Mouse (Mus musculus): ENCODE measurements at regions not wholly inside any gene's neighbourhood (a gene's known extent, or its start where the extent isn't known, plus 50 kb on each side); places are given as distances from the start of the nearest gene placed in this dataset.

DNA sequence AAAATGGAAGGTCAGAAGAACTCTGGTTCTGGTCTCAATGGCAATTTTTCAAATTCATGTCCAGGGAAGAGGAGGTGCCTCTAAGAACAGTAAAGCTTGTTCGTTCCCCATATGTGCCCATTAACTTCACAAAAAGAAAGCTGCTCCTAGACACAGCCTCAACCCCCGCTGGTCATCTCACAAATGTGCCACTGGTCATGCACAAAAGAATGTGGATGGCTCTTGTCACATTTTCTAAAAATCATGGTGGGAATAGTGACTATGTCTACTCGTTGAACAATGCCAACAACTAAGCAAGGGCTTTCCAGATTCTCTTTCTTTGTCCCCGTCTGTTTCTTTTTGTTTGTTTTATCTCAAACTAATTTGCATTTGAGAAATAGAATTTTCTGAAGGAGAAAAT is 510.3 kb upstream of the Mms22l start:
- DNase-seq (ENCODE audit: low spot score in 2 of 2) = no peak
- Histone ChIP-seq H3K4me3 (no peak overlapping the region), H3K27ac (no peak overlapping the region)
- TF ChIP-seq CTCF (conservative IDR thresholded peaks at IDR 0.05) = no peak

DNA sequence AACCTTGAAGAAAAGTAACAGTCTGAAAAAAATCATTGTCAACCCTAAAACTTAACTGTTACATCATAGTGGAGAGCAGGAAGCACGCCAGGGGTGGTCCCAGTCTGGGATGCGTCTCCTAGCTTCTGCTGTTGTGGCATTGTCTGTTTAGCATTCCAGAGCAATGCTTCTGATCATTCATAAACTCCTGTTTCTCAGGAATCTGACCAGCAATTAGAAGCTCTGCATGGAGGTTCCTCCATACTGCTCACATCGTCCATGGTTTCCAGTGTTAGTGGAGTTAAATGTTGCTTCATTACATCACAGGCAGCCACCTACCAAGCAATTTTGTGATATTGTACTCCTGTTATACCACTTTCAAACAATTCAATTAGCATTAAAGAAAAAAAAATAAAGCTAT is 502.4 kb upstream of the Mms22l start:
- DNase-seq (ENCODE audit: low spot score in 2 of 2) = no peak
- no peak for TF ChIP-seq CTCF (conservative IDR thresholded peaks at IDR 0.05)
- Histone ChIP-seq H3K4me3 (no peak overlapping the region), H3K27ac (no peak overlapping the region)

- Histone ChIP-seq H3K27ac (no peak overlapping the region), H3K4me3 (no peak overlapping the region)
- no peak for TF ChIP-seq CTCF (conservative IDR thresholded peaks at IDR 0.05)
- DNase-seq (ENCODE audit: low spot score in 2 of 2) = no peak
Observed at GRCm38 (mm10) chr4:23994261-23994965, 501.8 kb upstream of the Mms22l start.

GRCm38 (mm10) chr4:24006257-24006955 is 489.8 kb upstream of the Mms22l start:
- no peak for DNase-seq (ENCODE audit: low spot score in 2 of 2)
- no peak overlapping the region for H3K4me3 ChIP-seq
- no peak overlapping the region for H3K27ac ChIP-seq
- no peak for TF ChIP-seq CTCF (conservative IDR thresholded peaks at IDR 0.05)

DNA sequence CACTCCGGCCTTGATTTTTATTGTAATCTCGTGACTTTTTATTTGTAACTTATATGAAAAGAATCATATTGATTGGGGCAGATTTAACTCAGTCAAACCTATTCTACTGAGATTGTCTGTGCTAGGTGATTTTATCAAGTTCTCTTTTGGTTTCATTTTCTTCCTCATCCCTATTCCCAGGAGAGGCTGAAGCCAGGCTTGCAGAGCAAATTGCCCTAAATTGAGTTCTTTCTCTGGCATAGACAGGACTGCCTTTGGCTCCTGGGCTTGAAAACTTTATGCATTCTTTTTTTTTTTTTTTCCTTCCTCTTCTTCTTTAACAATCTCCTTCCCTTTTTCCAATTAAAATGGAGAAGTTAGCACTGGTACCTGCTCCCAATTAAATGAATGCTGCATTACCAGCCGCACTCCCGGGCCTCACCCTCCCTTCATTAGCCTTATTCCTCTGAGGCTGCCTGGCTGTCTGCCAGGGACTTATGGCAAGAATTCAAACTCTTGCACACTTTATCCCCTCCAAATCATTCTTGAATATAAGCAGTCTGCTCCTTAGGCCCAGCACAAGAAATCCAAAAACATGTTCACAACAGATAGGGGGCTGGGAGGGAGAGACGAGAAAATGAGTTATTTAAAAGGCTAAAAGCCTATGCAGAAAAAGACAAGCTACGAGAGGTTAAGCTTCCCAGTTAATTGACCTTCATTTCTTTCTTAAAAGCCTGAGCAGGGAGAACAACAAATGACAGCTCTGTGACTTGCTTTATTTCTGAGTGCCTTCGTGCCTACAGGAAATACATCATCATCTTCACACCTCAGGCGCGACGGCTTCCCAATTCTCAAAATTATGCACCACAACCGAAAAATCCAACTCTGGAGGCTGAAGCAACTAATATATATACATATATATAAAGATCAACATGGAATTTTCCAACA is 476.8 kb upstream of the Mms22l start:
- Histone ChIP-seq H3K27ac (no peak overlapping the region; the same call in 1 of the 2 replicates), H3K4me3 (peak overlapping the region; percentile 38; the same call in 1 of the 2 replicates)
- peak; percentile 23 to 26 for DNase-seq (ENCODE audit: low spot score in 2 of 2)
- TF ChIP-seq CTCF (conservative IDR thresholded peaks at IDR 0.05) = no peak

Small RNAs in the stretch of these regions (microRNA-seq; reads per million reads assigned to microRNA genes)
- gene Gm25978 = 0 reads per million in 2 experiments

All from layer of hippocampus, adult 2 months (tissue).